In genomic region chr1:164449626-164450025, GRCm38 (mm10) we compare ENCODE assay signal across 14 mouse cellular contexts. TPM values are rescaled to one million over a fixed set of nuclear protein-coding genes. Genes with fewer than 3 reads are reported as not detected.
DNase-seq lines count a peak whose midpoint lies in the region; ATAC-seq and TF ChIP-seq lines count a peak whose summit lies in the region.
"Had no signal": no experiment of that assay in that cellular context is flagged by ENCODE, and none has a peak within 500 bp of the region (broad histone marks: within the 10 kb centered on the region; RNA-seq: fewer than 3 reads in every experiment).

No protein-coding gene starts in this region.

- peak in 1 of 2 experiments; percentile 16 for DNase-seq in heart, adult 2 months
- DNase-seq in heart, adult 11 months: no peak
- DNase-seq in layer of hippocampus, adult 2 months (ENCODE audit: low spot score in 2 of 2): peak in 1 of 2 experiments; percentile 22
- DNase-seq in layer of hippocampus, postnatal 14 days (ENCODE audit: low spot score in 2 of 2): no peak
- DNase-seq in liver, postnatal 0 days: no peak
- DNase-seq in frontal cortex, postnatal 14 days (ENCODE audit: low spot score in 2 of 2): no peak
- DNase-seq: cerebellum, postnatal 36 days; liver, embryonic 13.5 days; midbrain, embryonic 14.5 days had no signal

- ATAC-seq in intestine, embryonic 16.5 days: peak; percentile 46
- ATAC-seq in liver, postnatal 0 days: peak; percentile 37
- ATAC-seq: activated CD4-positive, CD25-positive, alpha-beta regulatory T cell, adult 4 months had no signal

- no peaks in the 10 kb centered on the region for H3K9me3 ChIP-seq in intestine, embryonic 16.5 days (ENCODE audit: control insufficient read depth, low read length)
- H3K9me3 ChIP-seq in liver, postnatal 0 days (ENCODE audit: low read length): no peaks in the 10 kb centered on the region
- H3K9me3 ChIP-seq: embryonic facial prominence, embryonic 13.5 days; forebrain, embryonic 12.5 days; liver, embryonic 13.5 days had no signal

- TF ChIP-seq EP300 in heart, adult 2 months (IDR thresholded peaks at IDR 0.05; ENCODE audit: insufficient read depth, low read depth, low read length): 0 out of 2 replicates have a peak, but pooled peaks have one; percentile 25
- TF ChIP-seq EP300 in liver, postnatal 0 days (IDR thresholded peaks at IDR 0.05; ENCODE audit: low read depth): no peak

- H3K79me2 ChIP-seq in heart, adult 2 months (replicated peaks; ENCODE audit: control insufficient read depth, insufficient read depth, low read length): no peaks in the 10 kb centered on the region

- intact Hi-C loops in heart, adult 2 months (cut with DNase I): no loop called here

- no peak for TF ChIP-seq POLR2A in heart, adult 2 months (IDR thresholded peaks at IDR 0.05; ENCODE audit: insufficient read depth, low read depth, low read length)

- H3K36me3 ChIP-seq in heart, adult 2 months (ENCODE audit: control insufficient read depth, insufficient read depth, low read length): peaks cover 31% of the 10 kb centered on the region
- peaks cover 9% of the 10 kb centered on the region; the same call in 1 of the 2 replicates for H3K36me3 ChIP-seq in intestine, embryonic 16.5 days (ENCODE audit: control insufficient read depth, insufficient read depth, low read length)
- peaks cover 30% of the 10 kb centered on the region for H3K36me3 ChIP-seq in liver, postnatal 0 days (replicated peaks; ENCODE audit: insufficient read depth, low read length)
- H3K36me3 ChIP-seq: liver, embryonic 13.5 days had no signal

- H3K4me1 ChIP-seq in heart, adult 2 months (ENCODE audit: control insufficient read depth, insufficient read depth, low read length): peaks cover 8% of the 10 kb centered on the region
- peaks cover 9% of the 10 kb centered on the region; the same call in 1 of the 2 replicates for H3K4me1 ChIP-seq in intestine, embryonic 16.5 days (ENCODE audit: control insufficient read depth, insufficient read depth, low read length)
- H3K4me1 ChIP-seq in liver, postnatal 0 days (ENCODE audit: insufficient read depth): peaks cover 19% of the 10 kb centered on the region

- no peak overlapping the region for H3K4me2 ChIP-seq in intestine, embryonic 16.5 days (ENCODE audit: low read depth, low read length)
- H3K4me2 ChIP-seq in liver, postnatal 0 days (ENCODE audit: low read depth, low read length): no peak overlapping the region
- H3K4me2 ChIP-seq: embryonic facial prominence, embryonic 13.5 days; forebrain, embryonic 12.5 days; liver, embryonic 13.5 days had no signal

- H3K27ac ChIP-seq in heart, adult 2 months: peak overlapping the region; percentile 67; the same call in 1 of the 2 replicates
- peak overlapping the region; percentile 76 for H3K27ac ChIP-seq in layer of hippocampus, adult 2 months
- H3K27ac ChIP-seq in intestine, embryonic 16.5 days (ENCODE audit: low read length): no peak overlapping the region; the same call in 1 of the 2 replicates
- no peak overlapping the region for H3K27ac ChIP-seq in liver, postnatal 0 days (ENCODE audit: low read depth)
- H3K27ac ChIP-seq: embryonic facial prominence, embryonic 13.5 days; forebrain, embryonic 12.5 days; liver, embryonic 13.5 days; macrophage had no signal

- 65% methylated on average over 8 of the region's 8 CpGs for WGBS in heart, adult 2 months
- WGBS in intestine, embryonic 16.5 days: 81% methylated on average over 8 of the region's 8 CpGs
- WGBS in liver, postnatal 0 days (ENCODE audit: insufficient replicate concordance): 76% methylated on average over 8 of the region's 8 CpGs

- no peak overlapping the region for H3K9ac ChIP-seq in heart, adult 2 months (ENCODE audit: low read depth, low read length)
- H3K9ac ChIP-seq in intestine, embryonic 16.5 days (ENCODE audit: low read depth, low read length): no peak overlapping the region
- H3K9ac ChIP-seq in liver, postnatal 0 days (replicated peaks): no peak overlapping the region
- H3K9ac ChIP-seq: embryonic facial prominence, embryonic 13.5 days; forebrain, embryonic 12.5 days; liver, embryonic 13.5 days had no signal

- no peak for TF ChIP-seq CTCF in heart, adult 2 months (IDR thresholded peaks at IDR 0.05)
- no peak for TF ChIP-seq CTCF in layer of hippocampus, adult 2 months (conservative IDR thresholded peaks at IDR 0.05)
- no peak for TF ChIP-seq CTCF in liver, postnatal 0 days (IDR thresholded peaks at IDR 0.05; ENCODE audit: low read depth)

- H3K27me3 ChIP-seq in heart, adult 2 months (ENCODE audit: control insufficient read depth, insufficient read depth, low read length): no peaks in the 10 kb centered on the region
- no peaks in the 10 kb centered on the region for H3K27me3 ChIP-seq in intestine, embryonic 16.5 days (replicated peaks; ENCODE audit: control insufficient read depth, insufficient read depth, low read length)
- H3K27me3 ChIP-seq in liver, postnatal 0 days (ENCODE audit: insufficient read depth, low read length): no peaks in the 10 kb centered on the region
- H3K27me3 ChIP-seq: forebrain, embryonic 12.5 days had no signal

- H3K4me3 ChIP-seq in heart, adult 2 months: no peak overlapping the region
- H3K4me3 ChIP-seq in layer of hippocampus, adult 2 months: peak overlapping the region; percentile 20; the same call in 1 of the 2 replicates
- H3K4me3 ChIP-seq in intestine, embryonic 16.5 days (ENCODE audit: low read length): no peak overlapping the region
- no peak overlapping the region for H3K4me3 ChIP-seq in liver, postnatal 0 days (ENCODE audit: low read depth, low read length)
- H3K4me3 ChIP-seq: embryonic facial prominence, embryonic 13.5 days; forebrain, embryonic 12.5 days; liver, embryonic 13.5 days had no signal

RNA-seq across cellular contexts. Expression of gene Atp1b1, which starts 8.5 kb away (rescaled TPM):
- 100 to 1,000 TPM; 328 to 391 TPM for total RNA-seq in heart, adult 2 months (2021)
- 136 and 178 TPM in 2 replicates for polyA plus RNA-seq in heart, adult 2 months (2012; rRNA removed)
- 1,000 to 10,000 TPM; 1,930 to 2,057 TPM for total RNA-seq in layer of hippocampus, adult 2 months (2021)
- total RNA-seq in layer of hippocampus, postnatal 14 days (2021): 1,000 to 10,000 TPM; 1,876 to 1,908 TPM
- polyA plus RNA-seq in intestine, embryonic 16.5 days (2015; fragmentation: Nextera tagmentation; extraction: Ambion mirVana): 184 and 199 TPM in 2 replicates
- polyA plus RNA-seq in liver, postnatal 0 days (2015; fragmentation: Nextera tagmentation; extraction: Ambion mirVana): 38.6 and 38.8 TPM in 2 replicates

Comparison
In these comparisons a context has a peak if more than half of its experiments do, and no peak if none do; other contexts are left out.
1. H3K27ac ChIP-seq: peak in heart, adult 2 months (single experiment) and layer of hippocampus, adult 2 months (single experiment); none in intestine, embryonic 16.5 days (single experiment) and liver, postnatal 0 days (single experiment).
2. RNA of gene Atp1b1, which starts 8.5 kb away (total RNA-seq): 1,930 to 2,057 TPM in layer of hippocampus, adult 2 months and 1,876 to 1,908 TPM in layer of hippocampus, postnatal 14 days; 328 to 391 TPM in heart, adult 2 months; every median in the first group is over 4 times any median in the second.